Mouse (Mus musculus): ENCODE results near the gene Lhfp. TPM values are rescaled to one million over a fixed set of nuclear protein-coding genes. Genes with fewer than 3 reads are reported as not detected.
"Not testable (repeated sequence)": the region's sequence is repeated elsewhere in the genome, so short reads cannot be mapped to it uniquely, and the experiment has no call there.

The Lhfp gene
- polyA plus RNA-seq, 1 experiment from 2014 or later: 64.5 TPM

- no peaks in the 10 kb centered on the region; the same call in 1 of the 2 replicates for H3K9me3 ChIP-seq (replicated peaks; ENCODE audit: control insufficient read depth, low read length)
- H3K9ac ChIP-seq (ENCODE audit: low read depth, low read length): no peak overlapping the region
- no peak overlapping the region for H3K4me2 ChIP-seq
- no peak overlapping the region for H3K4me3 ChIP-seq (ENCODE audit: low read depth, low read length)
- H3K36me3 ChIP-seq (ENCODE audit: control insufficient read depth, insufficient read depth, low read length): 0 out of 2 replicates have a peak, but pooled peaks cover 3% of the 10 kb centered on the region
- H3K4me1 ChIP-seq (ENCODE audit: control insufficient read depth, insufficient read depth, low read length): peaks cover 23% of the 10 kb centered on the region
- no peak overlapping the region for H3K27ac ChIP-seq (ENCODE audit: low read depth, low read length)
- no peaks in the 10 kb centered on the region for H3K27me3 ChIP-seq (ENCODE audit: control insufficient read depth, insufficient read depth, low read length)
- 17% methylated on average over 3 of the region's 3 CpGs for WGBS (ENCODE audit: insufficient replicate concordance)
- ATAC-seq (replicated peaks; ENCODE audit: insufficient number of reproducible peaks, low FRiP score, low TSS enrichment): no peak
Measured at GRCm38 (mm10) chr3:53109879-53110278, 68.6 kb downstream of the Lhfp start.

- Histone ChIP-seq H3K4me2 (no peak overlapping the region), H3K27me3 (ENCODE audit: control insufficient read depth, insufficient read depth, low read length) (no peaks in the 10 kb centered on the region), H3K9me3 (replicated peaks; ENCODE audit: control insufficient read depth, low read length) (no peaks in the 10 kb centered on the region; the same call in 1 of the 2 replicates), H3K9ac (ENCODE audit: low read depth, low read length) (no peak overlapping the region), H3K36me3 (ENCODE audit: control insufficient read depth, insufficient read depth, low read length) (0 out of 2 replicates have a peak, but pooled peaks cover 3% of the 10 kb centered on the region), H3K4me1 (ENCODE audit: control insufficient read depth, insufficient read depth, low read length) (peaks cover 10% of the 10 kb centered on the region), H3K27ac (ENCODE audit: low read depth, low read length) (no peak overlapping the region), H3K4me3 (ENCODE audit: low read depth, low read length) (no peak overlapping the region)
- no peak for ATAC-seq (replicated peaks; ENCODE audit: insufficient number of reproducible peaks, low FRiP score, low TSS enrichment)
- WGBS (ENCODE audit: insufficient replicate concordance): 89% methylated on average over 7 of the region's 7 CpGs
Measured at GRCm38 (mm10) chr3:53112048-53112447, 70.7 kb downstream of the Lhfp start.

- H3K4me1 ChIP-seq (ENCODE audit: control insufficient read depth, insufficient read depth, low read length); H3K36me3 ChIP-seq (ENCODE audit: control insufficient read depth, insufficient read depth, low read length); H3K27me3 ChIP-seq (ENCODE audit: control insufficient read depth, insufficient read depth, low read length); H3K4me2 ChIP-seq; H3K4me3 ChIP-seq (ENCODE audit: low read depth, low read length); ATAC-seq (replicated peaks; ENCODE audit: insufficient number of reproducible peaks, low FRiP score, low TSS enrichment); H3K9me3 ChIP-seq (replicated peaks; ENCODE audit: control insufficient read depth, low read length); H3K27ac ChIP-seq (ENCODE audit: low read depth, low read length); H3K9ac ChIP-seq (ENCODE audit: low read depth, low read length): not testable (repeated sequence)
- 73% methylated on average over 3 of the region's 9 CpGs for WGBS (ENCODE audit: insufficient replicate concordance)
Measured at GRCm38 (mm10) chr3:53118755-53119154, 77.4 kb downstream of the Lhfp start.

- Histone ChIP-seq H3K9ac (ENCODE audit: low read depth, low read length) (no peak overlapping the region), H3K27me3 (ENCODE audit: control insufficient read depth, insufficient read depth, low read length) (no peaks in the 10 kb centered on the region)
Measured at GRCm38 (mm10) chr3:53119978-53120377, 78.7 kb downstream of the Lhfp start.

GRCm38 (mm10) chr3:53125495-53125894, 84.2 kb downstream of the Lhfp start:
- H3K4me3 ChIP-seq (ENCODE audit: low read depth, low read length): no peak overlapping the region
- H3K4me2 ChIP-seq: no peak overlapping the region
- H3K36me3 ChIP-seq (ENCODE audit: control insufficient read depth, insufficient read depth, low read length): no peaks in the 10 kb centered on the region
- H3K4me1 ChIP-seq (ENCODE audit: control insufficient read depth, insufficient read depth, low read length): no peaks in the 10 kb centered on the region
- ATAC-seq (replicated peaks; ENCODE audit: insufficient number of reproducible peaks, low FRiP score, low TSS enrichment): no peak
- 73% methylated on average over 8 of the region's 8 CpGs for WGBS (ENCODE audit: insufficient replicate concordance)
- no peaks in the 10 kb centered on the region for H3K9me3 ChIP-seq (replicated peaks; ENCODE audit: control insufficient read depth, low read length)
- no peak overlapping the region for H3K9ac ChIP-seq (ENCODE audit: low read depth, low read length)
- no peaks in the 10 kb centered on the region for H3K27me3 ChIP-seq (ENCODE audit: control insufficient read depth, insufficient read depth, low read length)
- H3K27ac ChIP-seq (ENCODE audit: low read depth, low read length): no peak overlapping the region

More at GRCm38 (mm10) chr3:53119978-53120377, 78.7 kb downstream of the Lhfp start:
- no peaks in the 10 kb centered on the region for H3K9me3 ChIP-seq (replicated peaks; ENCODE audit: control insufficient read depth, low read length)
- H3K27ac ChIP-seq (ENCODE audit: low read depth, low read length): no peak overlapping the region
- 75% methylated on average over 6 of the region's 6 CpGs for WGBS (ENCODE audit: insufficient replicate concordance)
- H3K4me3 ChIP-seq (ENCODE audit: low read depth, low read length): no peak overlapping the region
- no peaks in the 10 kb centered on the region for H3K36me3 ChIP-seq (ENCODE audit: control insufficient read depth, insufficient read depth, low read length)
- H3K4me1 ChIP-seq (ENCODE audit: control insufficient read depth, insufficient read depth, low read length): no peaks in the 10 kb centered on the region
- no peak for ATAC-seq (replicated peaks; ENCODE audit: insufficient number of reproducible peaks, low FRiP score, low TSS enrichment)
- no peak overlapping the region for H3K4me2 ChIP-seq

- WGBS (ENCODE audit: insufficient replicate concordance): 78% methylated on average over 2 of the region's 2 CpGs
- Histone ChIP-seq H3K36me3 (ENCODE audit: control insufficient read depth, insufficient read depth, low read length) (no peaks in the 10 kb centered on the region), H3K4me1 (ENCODE audit: control insufficient read depth, insufficient read depth, low read length) (peaks cover 6% of the 10 kb centered on the region; the same call in 1 of the 2 replicates), H3K4me3 (ENCODE audit: low read depth, low read length) (no peak overlapping the region), H3K9ac (ENCODE audit: low read depth, low read length) (no peak overlapping the region), H3K27ac (ENCODE audit: low read depth, low read length) (no peak overlapping the region), H3K9me3 (replicated peaks; ENCODE audit: control insufficient read depth, low read length) (0 out of 2 replicates have a peak, but pooled peaks cover 3% of the 10 kb centered on the region), H3K27me3 (ENCODE audit: control insufficient read depth, insufficient read depth, low read length) (no peaks in the 10 kb centered on the region), H3K4me2 (no peak overlapping the region)
- no peak for ATAC-seq (replicated peaks; ENCODE audit: insufficient number of reproducible peaks, low FRiP score, low TSS enrichment)
Measured at GRCm38 (mm10) chr3:53138785-53139184, 97.5 kb downstream of the Lhfp start.

GRCm38 (mm10) chr3:53139205-53139604, 97.9 kb downstream of the Lhfp start:
- H3K36me3 ChIP-seq (ENCODE audit: control insufficient read depth, insufficient read depth, low read length): no peaks in the 10 kb centered on the region
- H3K27ac ChIP-seq (ENCODE audit: low read depth, low read length): no peak overlapping the region
- no peak overlapping the region for H3K4me2 ChIP-seq
- no peaks in the 10 kb centered on the region for H3K27me3 ChIP-seq (ENCODE audit: control insufficient read depth, insufficient read depth, low read length)
- H3K4me1 ChIP-seq (ENCODE audit: control insufficient read depth, insufficient read depth, low read length): peaks cover 6% of the 10 kb centered on the region; the same call in 1 of the 2 replicates
- H3K4me3 ChIP-seq (ENCODE audit: low read depth, low read length): no peak overlapping the region
- H3K9ac ChIP-seq (ENCODE audit: low read depth, low read length): no peak overlapping the region
- ATAC-seq (replicated peaks; ENCODE audit: insufficient number of reproducible peaks, low FRiP score, low TSS enrichment): no peak
- H3K9me3 ChIP-seq (replicated peaks; ENCODE audit: control insufficient read depth, low read length): 0 out of 2 replicates have a peak, but pooled peaks cover 3% of the 10 kb centered on the region

- Histone ChIP-seq H3K9ac (ENCODE audit: low read depth, low read length) (no peak overlapping the region), H3K36me3 (ENCODE audit: control insufficient read depth, insufficient read depth, low read length) (no peaks in the 10 kb centered on the region), H3K27ac (ENCODE audit: low read depth, low read length) (no peak overlapping the region), H3K9me3 (replicated peaks; ENCODE audit: control insufficient read depth, low read length) (0 out of 2 replicates have a peak, but pooled peaks cover 3% of the 10 kb centered on the region), H3K4me3 (ENCODE audit: low read depth, low read length) (no peak overlapping the region), H3K27me3 (ENCODE audit: control insufficient read depth, insufficient read depth, low read length) (no peaks in the 10 kb centered on the region), H3K4me1 (ENCODE audit: control insufficient read depth, insufficient read depth, low read length) (peaks cover 6% of the 10 kb centered on the region; the same call in 1 of the 2 replicates), H3K4me2 (no peak overlapping the region)
- 83% methylated on average over 5 of the region's 5 CpGs for WGBS (ENCODE audit: insufficient replicate concordance)
- ATAC-seq (replicated peaks; ENCODE audit: insufficient number of reproducible peaks, low FRiP score, low TSS enrichment): no peak
Measured at GRCm38 (mm10) chr3:53139642-53140041, 98.3 kb downstream of the Lhfp start.

GRCm38 (mm10) chr3:53142528-53142927, 101.2 kb downstream of the Lhfp start:
- H3K9ac ChIP-seq (ENCODE audit: low read depth, low read length): no peak overlapping the region
- ATAC-seq (replicated peaks; ENCODE audit: insufficient number of reproducible peaks, low FRiP score, low TSS enrichment): no peak
- H3K36me3 ChIP-seq (ENCODE audit: control insufficient read depth, insufficient read depth, low read length): no peaks in the 10 kb centered on the region
- 72% methylated on average over 9 of the region's 9 CpGs for WGBS (ENCODE audit: insufficient replicate concordance)
- H3K27me3 ChIP-seq (ENCODE audit: control insufficient read depth, insufficient read depth, low read length): no peaks in the 10 kb centered on the region
- H3K4me1 ChIP-seq (ENCODE audit: control insufficient read depth, insufficient read depth, low read length): peaks cover 6% of the 10 kb centered on the region; the same call in 1 of the 2 replicates
- H3K27ac ChIP-seq (ENCODE audit: low read depth, low read length): no peak overlapping the region
- no peak overlapping the region for H3K4me3 ChIP-seq (ENCODE audit: low read depth, low read length)
- H3K9me3 ChIP-seq (replicated peaks; ENCODE audit: control insufficient read depth, low read length): no peaks in the 10 kb centered on the region
- H3K4me2 ChIP-seq: no peak overlapping the region
